Mouse (Mus musculus) bone marrow, adult 2 months (tissue): ENCODE data around the gene Daglb. TPM values are rescaled to one million over a fixed set of nuclear protein-coding genes. Genes with fewer than 3 reads are reported as not detected.
A peak's percentile ranks its signal among the peaks of the same experiment; 100 is the strongest.
"Not testable (repeated sequence)": the region's sequence is repeated elsewhere in the genome, so short reads cannot be mapped to it uniquely, and the experiment has no call there.

Source experiments
- H3K27ac ChIP-seq: fragments of 200-500 bp; 2 replicates; pipeline ENCODE4 v1.5.1; 2012; ENCODE audit warnings: low read depth, mild to moderate bottlenecking, control low read depth, inconsistent platforms, low read length; ENCODE audit not compliant: control insufficient read depth, poor library complexity, insufficient read depth
- H3K4me1 ChIP-seq: fragments of 200-500 bp; 2 replicates; pipeline ENCODE4 v1.6.1; 2011; ENCODE audit warnings: low read length; ENCODE audit not compliant: control insufficient read depth, insufficient read depth
- H3K4me3 ChIP-seq: fragments of 200-500 bp; replicated peaks from 2 replicates; pipeline ENCODE3; 2011; ENCODE audit warnings: mild to moderate bottlenecking, low read depth, low read length, control low read depth; ENCODE audit not compliant: control insufficient read depth
- CTCF ChIP-seq: fragments of 200-500 bp; IDR thresholded peaks from 2 replicates; pipeline ENCODE4 v1.5.1; 2011; ENCODE audit warnings: low read length, control low read depth; ENCODE audit not compliant: control insufficient read depth, insufficient read depth
- POLR2A ChIP-seq: fragments of 200-500 bp; IDR thresholded peaks from 2 replicates; pipeline ENCODE4 v1.6.1; 2011; ENCODE audit warnings: low read depth, mild to moderate bottlenecking, control low read depth, low read length, borderline replicate concordance; ENCODE audit not compliant: control insufficient read depth
- WGBS: fragments of 180-500 bp; shearing (Covaris S2); methylation state at CpG from one replicate; pipeline ENCODE4 v1.1.7; 2018; 5-methylcytosine and 5-hydroxymethylcytosine counted together
- polyA plus RNA-seq: library from polyadenylated mRNA; stranded (reverse); fragments of >200 nt; gene quantifications from 2 replicates; pipeline ENCODE4 v1.2.4, GENCODE M21; 2011; ENCODE audit warnings: low replicate concordance; ENCODE audit not compliant: missing spikeins, insufficient read depth, insufficient read length

Daglb gene
- polyA plus RNA-seq, 1 experiment: 12.4 TPM

DNA sequence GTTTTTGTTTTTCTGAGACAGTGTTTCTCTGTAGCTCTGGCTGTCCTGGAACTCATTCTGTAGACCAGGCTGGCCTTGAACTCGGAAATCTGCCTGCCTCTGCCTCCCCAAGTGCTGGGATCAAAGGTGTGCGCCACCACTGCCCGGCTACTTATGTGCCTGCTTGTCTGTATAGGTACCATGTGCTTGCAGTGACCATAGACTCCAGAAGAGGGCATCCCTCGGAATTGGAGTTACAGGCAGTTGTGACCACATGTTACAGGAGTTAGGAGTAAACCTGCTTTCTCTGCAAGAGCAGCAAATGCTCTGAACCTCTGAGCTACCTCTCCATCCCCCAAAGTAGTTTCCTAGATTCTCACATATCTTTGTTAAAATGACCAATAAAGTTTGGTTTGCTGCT lies 27.4 kb downstream of the Daglb start:
- 85% methylated on average over 4 of the region's 4 CpGs for WGBS
- Histone ChIP-seq H3K27ac (no peak overlapping the region), H3K4me3 (no peak overlapping the region), H3K4me1 (peaks cover 4% of the 10 kb centered on the region; the same call in 1 of the 2 replicates)
- TF ChIP-seq POLR2A (no peak), CTCF (0 out of 2 replicates have a peak, but pooled peaks have one; percentile 3)

DNA sequence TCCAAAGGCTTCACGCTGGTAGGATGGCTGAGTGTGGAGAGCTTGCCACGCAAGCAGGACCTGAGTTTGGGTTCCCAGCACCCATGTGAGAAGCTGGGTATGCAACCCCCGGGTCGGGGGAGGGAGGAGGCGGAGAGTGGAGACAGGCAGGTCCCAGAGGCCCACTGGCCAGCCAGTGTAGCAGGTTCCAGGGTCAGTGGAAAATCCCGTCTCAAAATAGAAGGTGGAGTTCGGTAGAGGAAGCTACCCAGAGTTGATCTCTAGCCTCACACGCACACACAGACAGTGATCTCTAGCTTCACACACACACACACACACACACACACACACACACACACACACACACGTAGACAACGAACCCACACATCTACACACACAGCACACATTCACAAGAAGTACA lies 28.8 kb downstream of the Daglb start:
- 85% methylated on average over 10 of the region's 10 CpGs for WGBS
- TF ChIP-seq CTCF (no peak), POLR2A (no peak)
- Histone ChIP-seq H3K4me3 (no peak overlapping the region), H3K27ac (no peak overlapping the region), H3K4me1 (peaks cover 4% of the 10 kb centered on the region; the same call in 1 of the 2 replicates)

DNA sequence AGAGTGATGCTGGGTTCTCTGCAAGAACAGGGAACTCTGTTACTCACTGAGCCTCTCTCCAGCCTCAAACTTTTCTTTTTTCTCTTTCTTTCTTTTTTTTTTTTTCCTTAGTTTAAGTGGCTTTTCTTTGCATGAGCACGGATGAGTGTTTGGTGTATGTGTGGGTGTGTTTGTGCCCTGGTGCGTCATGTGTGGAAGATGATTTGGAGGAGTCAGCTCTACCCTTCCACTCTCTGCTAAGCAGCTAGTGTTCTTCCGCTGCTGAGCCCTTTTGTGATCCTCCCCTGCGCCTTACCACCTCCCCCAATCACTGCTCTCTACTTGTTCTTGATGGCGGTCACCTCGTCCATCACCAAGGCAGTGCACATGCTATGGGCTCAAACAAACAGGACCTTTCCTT lies 31.3 kb downstream of the Daglb start:
- 94% methylated on average over 6 of the region's 6 CpGs for WGBS
- TF ChIP-seq CTCF (no peak), POLR2A (no peak)
- H3K27ac ChIP-seq: no peak overlapping the region
- H3K4me3 ChIP-seq: no peak overlapping the region
- H3K4me1 ChIP-seq: peaks cover 7% of the 10 kb centered on the region

DNA sequence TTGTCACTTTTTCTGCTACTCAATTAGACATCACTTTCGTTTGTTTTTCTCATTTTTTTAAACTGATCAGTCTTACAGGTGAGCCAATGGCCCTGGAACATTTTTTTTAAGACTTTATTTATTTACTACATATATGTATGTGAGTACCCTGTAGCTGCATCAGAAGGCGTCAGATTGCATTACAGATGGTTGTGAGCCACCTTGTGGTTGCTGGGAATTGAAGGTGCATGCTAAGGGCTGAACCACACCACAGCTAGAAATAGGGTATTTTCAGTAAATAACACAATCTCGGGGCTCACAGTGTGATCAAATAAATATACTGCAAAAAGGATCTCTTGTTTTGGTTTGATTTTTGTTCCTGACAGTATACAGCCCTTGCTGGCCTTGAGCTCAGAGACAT lies 33.1 kb downstream of the Daglb start:
- TF ChIP-seq POLR2A (no peak), CTCF (no peak)
- 70% methylated on average over 3 of the region's 3 CpGs for WGBS
- H3K27ac ChIP-seq: no peak overlapping the region
- H3K4me1 ChIP-seq: peaks cover 7% of the 10 kb centered on the region
- no peak overlapping the region for H3K4me3 ChIP-seq

DNA sequence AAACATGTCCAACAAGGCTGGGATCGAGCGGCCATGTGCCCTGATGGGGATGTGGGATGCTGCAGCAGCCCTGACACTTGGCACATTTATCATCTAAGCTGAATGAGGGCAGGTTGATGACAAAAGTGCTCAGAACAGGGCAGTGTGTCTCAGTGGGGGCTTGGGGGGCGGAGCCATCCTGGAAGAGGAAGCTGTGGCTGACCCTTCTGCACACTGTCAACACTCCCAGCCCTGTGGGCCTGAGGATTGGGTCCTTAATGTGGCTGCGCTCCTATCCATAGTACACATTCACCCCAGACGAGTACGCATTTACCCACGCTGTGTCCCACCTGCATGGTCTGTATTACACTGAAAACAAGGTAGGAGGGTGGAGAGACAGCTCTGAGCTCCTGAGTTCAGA lies 34.8 kb downstream of the Daglb start:
- no peak for TF ChIP-seq POLR2A
- Histone ChIP-seq H3K4me3 (no peak overlapping the region), H3K27ac (no peak overlapping the region), H3K4me1 (peaks cover 7% of the 10 kb centered on the region)
- WGBS: 66% methylated on average over 7 of the region's 7 CpGs

DNA sequence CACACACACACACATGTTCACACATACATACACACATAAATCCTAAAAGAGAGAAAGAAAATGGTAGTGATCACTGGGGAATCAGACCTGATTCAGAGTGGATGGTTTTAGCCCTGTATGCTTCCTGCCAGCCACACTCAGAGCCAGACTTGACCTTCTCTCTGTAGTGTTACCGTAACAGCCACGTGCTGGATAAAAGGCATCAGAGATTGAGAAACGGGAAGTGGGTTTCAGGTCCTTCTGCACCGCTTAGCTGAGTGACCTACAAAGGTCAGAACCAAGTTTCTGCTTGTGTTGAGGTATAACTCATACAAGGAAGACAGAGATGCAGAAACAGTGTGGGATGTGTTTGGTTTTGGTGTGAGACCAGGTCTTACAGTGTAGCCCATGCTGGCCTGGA lies 35.3 kb downstream of the Daglb start:
- TF ChIP-seq POLR2A (no peak), CTCF (no peak)
- H3K4me1 ChIP-seq: peaks cover 7% of the 10 kb centered on the region
- H3K27ac ChIP-seq: peak overlapping the region; percentile 19; the same call in 1 of the 2 replicates
- WGBS: 10% methylated on average over 4 of the region's 4 CpGs
- no peak overlapping the region for H3K4me3 ChIP-seq

DNA sequence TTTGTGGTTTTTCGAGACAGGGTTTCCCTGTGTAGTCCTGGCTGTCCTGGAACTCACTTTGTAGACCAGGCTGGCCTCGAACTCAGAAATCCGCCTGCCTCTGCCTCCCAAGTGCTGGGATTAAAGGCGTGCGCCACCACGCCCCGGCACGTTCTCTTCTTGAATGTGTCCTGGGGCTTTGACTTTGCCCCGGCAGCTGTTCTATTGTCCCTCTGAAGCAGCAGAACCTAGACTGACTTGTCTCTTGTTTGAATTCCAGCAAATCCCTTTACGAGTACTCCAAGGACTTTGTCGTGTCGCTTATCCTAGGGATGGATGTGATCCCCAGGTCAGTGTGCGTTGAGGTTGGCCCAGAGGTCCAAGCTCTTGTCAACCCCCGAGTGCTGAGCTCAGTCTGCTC lies 36.3 kb downstream of the Daglb start:
- not testable (repeated sequence) for H3K4me3 ChIP-seq, H3K27ac ChIP-seq, H3K4me1 ChIP-seq
- 84% methylated on average over 14 of the region's 14 CpGs for WGBS

DNA sequence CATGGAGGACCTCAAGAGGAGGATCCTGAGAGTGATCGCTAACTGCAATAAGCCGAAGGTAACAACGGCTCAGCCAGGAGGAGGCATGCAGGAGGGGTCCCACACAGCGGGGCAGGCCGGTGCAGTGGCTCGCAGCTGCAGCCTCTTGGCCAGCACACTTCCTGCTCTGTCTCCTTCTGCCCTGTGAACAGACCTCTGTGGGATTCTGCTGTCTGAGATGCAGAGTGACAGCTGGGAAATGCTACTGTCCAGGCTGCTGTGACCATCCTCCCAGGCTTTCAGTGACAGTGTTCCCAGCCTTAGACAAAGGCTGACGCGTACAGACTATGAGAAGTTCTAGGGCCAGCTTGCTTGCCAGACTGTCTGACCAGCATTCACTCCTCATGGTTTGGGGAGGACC lies 36.8 kb downstream of the Daglb start:
- WGBS: 74% methylated on average over 8 of the region's 8 CpGs
- Histone ChIP-seq H3K4me3 (no peak overlapping the region), H3K4me1 (peaks cover 7% of the 10 kb centered on the region), H3K27ac (no peak overlapping the region)
- no peak for TF ChIP-seq CTCF
- TF ChIP-seq POLR2A: no peak

DNA sequence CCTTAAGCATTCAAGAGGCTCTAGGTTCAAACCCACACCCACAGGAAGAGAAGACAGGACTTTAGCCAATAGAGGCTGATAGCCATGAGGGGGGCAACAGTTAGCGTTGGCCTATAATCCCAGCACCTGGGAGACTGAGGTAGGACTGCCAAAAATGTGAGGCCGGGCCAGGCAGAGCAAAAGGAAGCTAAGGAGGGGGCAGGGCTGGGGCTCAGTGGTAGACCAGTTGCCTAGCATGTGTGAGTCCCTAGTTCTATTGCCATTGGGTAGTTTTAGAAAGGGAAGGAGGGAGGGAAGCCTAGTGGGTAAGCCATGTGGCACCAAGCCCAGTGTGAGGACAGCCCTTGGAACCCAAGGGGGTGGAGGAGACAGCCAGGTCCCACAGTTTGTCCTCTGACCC lies 37.3 kb downstream of the Daglb start:
- peaks cover 7% of the 10 kb centered on the region for H3K4me1 ChIP-seq
- TF ChIP-seq CTCF (no peak), POLR2A (no peak)
- H3K4me3 ChIP-seq: no peak overlapping the region
- WGBS: 72% methylated on average over 2 of the region's 2 CpGs
- H3K27ac ChIP-seq: no peak overlapping the region
